Mouse (Mus musculus) lung, postnatal 0 days (tissue): ENCODE data around the gene Cerk. TPM values are rescaled to one million over a fixed set of nuclear protein-coding genes. Genes with fewer than 3 reads are reported as not detected.
"Not testable (repeated sequence)": the region's sequence is repeated elsewhere in the genome, so short reads cannot be mapped to it uniquely, and the experiment has no call there.

Experiments
- ATAC-seq: fragments of 200-750 bp; cut with Nextera tagmentation; 2 replicates; pipeline ENCODE4 v1.8.0; 2017; ENCODE audit warnings: moderate library complexity
- DNase-seq: peaks from one replicate; pipeline ENCODE4 v3.0.0-alpha.2; 2016; ENCODE audit warnings: low spot score
- H3K27ac ChIP-seq: fragments of 300-500 bp; sonication (generic); 2 replicates; pipeline ENCODE4 v1.5.1; 2014; ENCODE audit warnings: antibody characterized with exemption, mild to moderate bottlenecking, low read length, mixed read lengths
- H3K27me3 ChIP-seq: fragments of 300-500 bp; sonication (generic); replicated peaks from 2 replicates; pipeline ENCODE4 v1.6.1; 2014; ENCODE audit warnings: low read length, mixed read lengths; ENCODE audit not compliant: insufficient read depth
- H3K36me3 ChIP-seq: fragments of 300-500 bp; sonication (generic); 2 replicates; pipeline ENCODE4 v1.6.1; 2014; ENCODE audit warnings: low read length, mixed read lengths; ENCODE audit not compliant: insufficient read depth
- H3K4me1 ChIP-seq: fragments of 300-500 bp; sonication (generic); 2 replicates; pipeline ENCODE4 v1.6.1; 2014; ENCODE audit warnings: antibody characterized with exemption, low read depth, low read length, mixed read lengths; ENCODE audit not compliant: insufficient read depth
- H3K4me2 ChIP-seq: fragments of 300-500 bp; sonication (generic); replicated peaks from 2 replicates; pipeline ENCODE4 v1.6.1; 2014; ENCODE audit warnings: low read depth, mild to moderate bottlenecking, low read length, moderate library complexity, mixed read lengths
- H3K4me3 ChIP-seq: fragments of 300-500 bp; sonication (generic); 2 replicates; pipeline ENCODE4 v1.5.1; 2014; ENCODE audit warnings: low read depth, low read length
- H3K9ac ChIP-seq: fragments of 300-500 bp; sonication (generic); replicated peaks from 2 replicates; pipeline ENCODE4 v1.6.1; 2014; ENCODE audit warnings: low read depth, mild to moderate bottlenecking
- H3K9me3 ChIP-seq: fragments of 300-500 bp; sonication (generic); 2 replicates; pipeline ENCODE4 v1.6.1; 2016; ENCODE audit warnings: low read length, mixed read lengths
- CTCF ChIP-seq: IDR thresholded peaks from 2 replicates; pipeline ENCODE4 v1.5.1; 2016; ENCODE audit warnings: antibody characterized with exemption, mild to moderate bottlenecking
- EP300 ChIP-seq: IDR thresholded peaks from 2 replicates; pipeline ENCODE4 v1.6.1; 2016; ENCODE audit warnings: antibody characterized with exemption, mild to moderate bottlenecking, control low read depth
- WGBS: fragments of 180-500 bp; shearing (Covaris S2); extraction: QIAGEN DNeasy Blood & Tissue Kit; methylation state at CpG from one replicate; pipeline ENCODE4 v1.1.7; 2014; 5-methylcytosine and 5-hydroxymethylcytosine counted together
- polyA plus RNA-seq: library from polyadenylated mRNA; unstranded; fragments of >200 nt; fragmentation: Nextera tagmentation; extraction: Ambion mirVana; gene quantifications from 2 replicates; pipeline ENCODE4 v1.2.1, GENCODE M21; 2015

Cerk gene
- polyA plus RNA-seq, 1 experiment from 2014 or later = 16.9 TPM

DNA sequence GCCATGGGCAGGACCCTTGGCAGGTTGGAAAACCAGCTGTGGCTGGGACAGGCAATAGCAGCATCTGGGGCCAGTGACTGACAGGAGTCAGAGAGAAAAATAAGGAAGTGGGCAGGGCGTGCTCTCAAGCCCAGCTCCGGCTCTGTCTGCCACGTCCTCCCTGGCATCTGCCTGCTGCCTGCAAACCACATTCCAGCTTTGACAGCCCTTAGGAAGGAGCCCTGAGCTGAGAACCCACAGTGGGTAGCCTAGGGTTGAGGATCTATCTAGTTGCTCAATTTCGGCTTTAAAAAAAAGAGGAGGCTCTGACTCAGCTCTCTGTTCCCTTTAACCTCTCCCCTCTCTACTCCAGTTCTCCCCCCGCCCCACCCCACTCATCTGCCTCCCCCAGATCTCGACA is 16.7 kb upstream of the Cerk start:
- H3K4me1 ChIP-seq = peaks cover 5% of the 10 kb centered on the region
- ATAC-seq (peak; percentile 20), DNase-seq (peak; percentile 76)
- H3K9me3 ChIP-seq = no peaks in the 10 kb centered on the region
- H3K27ac ChIP-seq = peak overlapping the region; percentile 76
- TF ChIP-seq CTCF (no peak), EP300 (no peak)
- H3K4me3 ChIP-seq = no peak overlapping the region
- no peaks in the 10 kb centered on the region for H3K27me3 ChIP-seq
- no peak overlapping the region for H3K9ac ChIP-seq
- WGBS = 25% methylated on average over 6 of the region's 6 CpGs
- H3K4me2 ChIP-seq = no peak overlapping the region
- H3K36me3 ChIP-seq = no peaks in the 10 kb centered on the region

- WGBS = 60% methylated on average over 9 of the region's 9 CpGs
- Histone ChIP-seq H3K4me2 (no peak overlapping the region), H3K27me3 (no peaks in the 10 kb centered on the region), H3K4me1 (peaks cover 5% of the 10 kb centered on the region), H3K27ac (peak overlapping the region; percentile 76), H3K9ac (no peak overlapping the region), H3K36me3 (no peaks in the 10 kb centered on the region), H3K9me3 (no peaks in the 10 kb centered on the region), H3K4me3 (no peak overlapping the region)
- ATAC-seq (no peak), DNase-seq (no peak)
- no peak for TF ChIP-seq EP300
- TF ChIP-seq CTCF = no peak
Measured at GRCm38 (mm10) chr15:86201696-86202330, 15.9 kb upstream of the Cerk start.

DNA sequence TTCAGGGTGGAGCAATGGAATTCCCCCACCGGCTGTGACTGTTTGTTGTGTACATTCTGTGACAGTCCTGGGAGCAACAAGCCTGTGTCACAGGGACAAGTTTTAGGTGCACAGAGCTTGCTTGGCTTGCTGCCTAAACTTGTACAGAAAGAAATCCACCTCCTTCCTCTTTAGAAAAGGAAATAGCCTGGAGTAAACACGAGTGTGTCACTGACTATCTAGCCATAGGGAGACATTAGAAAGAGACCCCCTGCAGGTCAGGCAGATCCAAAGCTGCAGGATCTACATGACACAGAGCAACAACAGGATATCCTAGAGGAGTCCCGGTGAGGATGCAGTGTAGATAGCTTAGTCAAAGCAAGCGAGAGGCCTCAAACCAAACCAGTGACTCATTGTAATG is 15.2 kb upstream of the Cerk start:
- TF ChIP-seq CTCF = peak; percentile 55
- TF ChIP-seq EP300 = peak; percentile 96
- no peaks in the 10 kb centered on the region for H3K36me3 ChIP-seq
- peaks cover 5% of the 10 kb centered on the region for H3K4me1 ChIP-seq
- H3K9me3 ChIP-seq = no peaks in the 10 kb centered on the region
- peak; percentile 75 for DNase-seq
- no peak overlapping the region for H3K9ac ChIP-seq
- no peak overlapping the region for H3K4me3 ChIP-seq
- H3K27me3 ChIP-seq = no peaks in the 10 kb centered on the region
- H3K27ac ChIP-seq = peak overlapping the region; percentile 76; the same call in 1 of the 2 replicates
- WGBS = 31% methylated on average over 4 of the region's 4 CpGs
- H3K4me2 ChIP-seq = no peak overlapping the region
- ATAC-seq = peak; percentile 84

DNA sequence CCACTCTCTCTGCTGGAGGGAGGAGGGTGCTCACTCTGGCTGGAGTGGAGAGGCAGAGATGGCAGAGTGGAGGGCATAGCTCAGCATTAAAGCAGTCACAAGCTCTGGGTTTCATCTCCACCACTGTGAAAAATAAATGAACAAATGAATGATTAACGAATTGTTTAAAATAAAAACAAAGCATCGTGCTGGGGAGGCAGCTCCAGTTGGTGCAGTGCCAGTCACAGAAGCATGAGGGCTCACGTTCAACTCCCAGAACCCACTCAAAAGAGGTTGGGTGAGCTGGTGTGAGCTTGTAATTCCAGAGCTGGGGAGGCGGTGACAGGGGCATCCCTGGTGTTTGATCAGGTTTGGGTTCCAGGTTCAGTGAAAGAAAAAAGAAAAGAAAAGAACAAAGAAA is 14.2 kb upstream of the Cerk start:
- DNase-seq (no peak), ATAC-seq (no peak)
- Histone ChIP-seq H3K4me1 (peaks cover 5% of the 10 kb centered on the region), H3K36me3 (no peaks in the 10 kb centered on the region), H3K27ac (no peak overlapping the region), H3K4me2 (no peak overlapping the region), H3K4me3 (no peak overlapping the region), H3K9ac (no peak overlapping the region), H3K27me3 (no peaks in the 10 kb centered on the region), H3K9me3 (no peaks in the 10 kb centered on the region)
- TF ChIP-seq CTCF (peak; percentile 12; the same call in 1 of the 2 replicates), EP300 (no peak)
- 29% methylated on average over 4 of the region's 4 CpGs for WGBS

DNA sequence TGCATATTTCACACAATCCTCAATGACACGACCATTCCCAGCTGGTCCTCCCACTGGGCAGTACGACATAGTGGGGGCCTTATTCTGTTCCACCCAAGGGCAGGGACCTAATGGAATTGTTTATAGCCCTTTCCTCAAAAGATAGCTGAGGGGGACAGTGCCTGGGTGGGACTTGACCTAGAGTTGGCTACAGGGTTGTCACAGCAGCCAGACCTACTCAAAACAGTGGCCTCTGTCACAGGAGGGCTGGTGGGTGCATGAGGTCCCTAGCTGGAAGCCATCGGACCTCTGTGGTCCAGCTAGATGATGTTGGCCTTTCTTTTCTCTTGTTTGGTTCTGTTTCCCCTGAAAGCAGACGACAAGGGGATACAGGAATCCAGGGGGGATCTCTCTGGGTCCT is 13.5 kb upstream of the Cerk start:
- H3K27me3 ChIP-seq = no peaks in the 10 kb centered on the region
- H3K4me2 ChIP-seq = no peak overlapping the region
- H3K36me3 ChIP-seq = no peaks in the 10 kb centered on the region
- 69% methylated on average over 4 of the region's 4 CpGs for WGBS
- ATAC-seq = no peak
- no peak overlapping the region for H3K4me3 ChIP-seq
- H3K9ac ChIP-seq = no peak overlapping the region
- no peak for DNase-seq
- no peak overlapping the region for H3K27ac ChIP-seq
- H3K4me1 ChIP-seq = peaks cover 5% of the 10 kb centered on the region
- no peak for TF ChIP-seq EP300
- no peak for TF ChIP-seq CTCF
- no peaks in the 10 kb centered on the region for H3K9me3 ChIP-seq

- Histone ChIP-seq H3K36me3 (no peaks in the 10 kb centered on the region), H3K9ac (no peak overlapping the region), H3K4me3 (no peak overlapping the region), H3K27me3 (no peaks in the 10 kb centered on the region), H3K9me3 (no peaks in the 10 kb centered on the region), H3K27ac (no peak overlapping the region), H3K4me2 (no peak overlapping the region), H3K4me1 (peaks cover 5% of the 10 kb centered on the region)
- 75% methylated on average over 5 of the region's 5 CpGs for WGBS
- no peak for ATAC-seq
- TF ChIP-seq EP300 (no peak), CTCF (no peak)
- no peak for DNase-seq
Measured at GRCm38 (mm10) chr15:86199052-86199451, 13.1 kb upstream of the Cerk start.

- not testable (repeated sequence) for H3K27me3 ChIP-seq, H3K4me2 ChIP-seq, H3K9me3 ChIP-seq, H3K36me3 ChIP-seq, H3K4me3 ChIP-seq, H3K27ac ChIP-seq, H3K9ac ChIP-seq, DNase-seq, H3K4me1 ChIP-seq
- ATAC-seq = peak; percentile 82
- 75% methylated on average over 55 of the region's 55 CpGs for WGBS
Measured at GRCm38 (mm10) chr15:86194676-86195453, 8.9 kb upstream of the Cerk start.
